Mouse (Mus musculus) hindbrain, embryonic 13.5 days (tissue): ENCODE results near the gene Cckar. TPM values are rescaled to one million over a fixed set of nuclear protein-coding genes. Genes with fewer than 3 reads are reported as not detected.
A peak's percentile ranks its signal among the peaks of the same experiment; 100 is the strongest.

Experiments
- ATAC-seq: fragments of 200-750 bp; cut with Nextera tagmentation; 2 replicates; pipeline ENCODE4 v1.8.0; 2017; ENCODE audit warnings: moderate TSS enrichment; ENCODE audit not compliant: low FRiP score
- H3K27ac ChIP-seq: fragments of 300-500 bp; sonication (generic); 2 replicates; pipeline ENCODE4 v1.5.1; 2015; ENCODE audit warnings: inconsistent platforms, mild to moderate bottlenecking, moderate library complexity
- H3K27me3 ChIP-seq: fragments of 300-500 bp; sonication (generic); 2 replicates; pipeline ENCODE4 v1.6.1; 2015; ENCODE audit warnings: mild to moderate bottlenecking, inconsistent platforms
- H3K36me3 ChIP-seq: fragments of 300-500 bp; sonication (generic); 2 replicates; pipeline ENCODE4 v1.6.1; 2015; ENCODE audit warnings: mild to moderate bottlenecking, inconsistent platforms
- H3K4me1 ChIP-seq: fragments of 300-500 bp; sonication (generic); replicated peaks from 2 replicates; pipeline ENCODE4 v1.6.1; 2015; ENCODE audit warnings: inconsistent platforms
- H3K4me2 ChIP-seq: fragments of 300-500 bp; sonication (generic); 2 replicates; pipeline ENCODE4 v1.6.1; 2015; ENCODE audit warnings: inconsistent platforms, mild to moderate bottlenecking, moderate library complexity
- H3K4me3 ChIP-seq: fragments of 300-500 bp; sonication (generic); 2 replicates; pipeline ENCODE4 v1.5.1; 2015; ENCODE audit warnings: mild to moderate bottlenecking, inconsistent platforms
- H3K9ac ChIP-seq: fragments of 300-500 bp; sonication (generic); 2 replicates; pipeline ENCODE4 v1.6.1; 2015; ENCODE audit warnings: mild to moderate bottlenecking, inconsistent platforms
- H3K9me3 ChIP-seq: fragments of 300-500 bp; sonication (generic); 2 replicates; pipeline ENCODE4 v1.6.1; 2016; ENCODE audit warnings: inconsistent platforms
- WGBS: fragments of 180-500 bp; shearing (Covaris S2); methylation state at CpG from one replicate; pipeline ENCODE4 v1.1.7; 2015; 5-methylcytosine and 5-hydroxymethylcytosine counted together
- polyA plus RNA-seq: library from polyadenylated mRNA; unstranded; fragments of >200 nt; fragmentation: Nextera tagmentation; extraction: Ambion mirVana; gene quantifications from 2 replicates; pipeline ENCODE4 v1.2.1, GENCODE M21; 2015

The Cckar gene
- polyA plus RNA-seq: 1.9 and 2.6 TPM in 2 replicates

DNA sequence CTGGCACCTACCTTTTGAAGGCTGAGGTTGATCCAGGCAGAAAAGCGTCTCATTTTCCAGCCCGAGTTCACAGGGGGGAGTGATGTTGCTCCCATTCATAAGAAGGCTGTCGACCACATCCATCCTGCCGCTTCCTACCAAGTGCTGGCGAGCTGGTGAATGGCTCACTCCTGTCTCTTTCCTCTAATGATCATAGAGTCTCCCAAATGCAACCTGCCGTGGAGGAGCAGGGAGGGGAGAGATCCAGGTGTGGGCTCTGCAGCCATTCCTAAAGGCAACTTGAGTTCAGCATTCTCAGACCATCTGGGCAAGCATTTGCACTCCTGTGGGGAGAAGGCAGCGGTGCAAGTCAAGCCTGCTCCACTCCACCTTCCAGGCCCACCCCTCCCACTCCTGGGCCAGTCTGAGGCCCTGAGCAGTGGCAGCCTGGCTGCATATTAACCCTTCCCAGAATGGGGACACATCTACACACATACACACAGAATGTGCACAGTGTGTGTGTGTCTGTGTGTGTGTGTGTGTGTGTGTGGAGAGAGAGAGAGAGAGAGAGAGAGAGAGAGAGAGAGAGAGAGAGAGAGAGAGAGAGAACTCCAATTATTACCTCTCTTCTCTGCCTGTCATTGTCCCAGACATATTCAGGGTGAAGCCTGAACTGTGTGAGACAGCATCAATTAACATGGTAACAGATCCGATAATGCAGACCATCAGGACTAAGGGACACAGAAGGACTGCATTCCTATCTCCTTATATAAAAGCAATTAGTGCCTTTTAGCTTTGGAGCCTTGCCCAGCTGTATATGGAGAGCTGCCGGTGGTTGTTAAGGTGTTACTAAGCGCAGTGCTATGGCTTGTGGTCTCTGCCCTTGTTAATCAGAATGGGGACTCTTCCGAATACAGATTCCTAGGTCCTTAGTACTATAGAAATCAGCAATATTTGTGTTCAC, at the start of gene Cckar:
Gene Cckar, minus strand, starts transcription at position 471 of the 943 bp plus-strand sequence.
- 17% methylated on average over 11 of the region's 11 CpGs for WGBS
- ATAC-seq: peak; percentile 83

GRCm38 (mm10) chr5:53744061-53744460, 36.6 kb upstream of the Cckar start:
- Histone ChIP-seq H3K4me2 (no peak overlapping the region), H3K4me3 (no peak overlapping the region), H3K27me3 (no peaks in the 10 kb centered on the region), H3K4me1 (no peaks in the 10 kb centered on the region), H3K9ac (no peak overlapping the region), H3K9me3 (no peaks in the 10 kb centered on the region), H3K27ac (no peak overlapping the region), H3K36me3 (no peaks in the 10 kb centered on the region)
- WGBS: 76% methylated on average over 2 of the region's 2 CpGs
- ATAC-seq: no peak

More for the DNA sequence above, at the start of gene Cckar:
- Histone ChIP-seq H3K4me1 (peaks cover 25% of the 10 kb centered on the region), H3K27ac (no peak within 1 kb of the TSS; the same call in 1 of the 2 replicates), H3K36me3 (no peaks in the 10 kb centered on the region), H3K9ac (no peak within 1 kb of the TSS), H3K4me2 (peak within 1 kb of the TSS; percentile 36), H3K27me3 (0 out of 2 replicates have a peak, but pooled peaks cover 4% of the 10 kb centered on the region), H3K4me3 (no peak within 1 kb of the TSS; the same call in 1 of the 2 replicates), H3K9me3 (no peaks in the 10 kb centered on the region)

- Histone ChIP-seq H3K9ac (no peak overlapping the region), H3K27me3 (no peaks in the 10 kb centered on the region), H3K4me1 (no peaks in the 10 kb centered on the region), H3K4me3 (no peak overlapping the region), H3K9me3 (no peaks in the 10 kb centered on the region), H3K27ac (no peak overlapping the region), H3K36me3 (no peaks in the 10 kb centered on the region), H3K4me2 (no peak overlapping the region)
- WGBS: 72% methylated on average over 10 of the region's 10 CpGs
- no peak for ATAC-seq
Measured at GRCm38 (mm10) chr5:53732933-53733332, 25.4 kb upstream of the Cckar start.

- no peaks in the 10 kb centered on the region for H3K4me1 ChIP-seq
- H3K4me3 ChIP-seq: no peak overlapping the region
- no peaks in the 10 kb centered on the region for H3K36me3 ChIP-seq
- no peak for ATAC-seq
- 85% methylated on average over 3 of the region's 3 CpGs for WGBS
- H3K9ac ChIP-seq: no peak overlapping the region
- no peak overlapping the region for H3K4me2 ChIP-seq
- no peaks in the 10 kb centered on the region for H3K9me3 ChIP-seq
- no peaks in the 10 kb centered on the region for H3K27me3 ChIP-seq
- H3K27ac ChIP-seq: no peak overlapping the region
Measured at GRCm38 (mm10) chr5:53727606-53728005, 20.1 kb upstream of the Cckar start.

DNA sequence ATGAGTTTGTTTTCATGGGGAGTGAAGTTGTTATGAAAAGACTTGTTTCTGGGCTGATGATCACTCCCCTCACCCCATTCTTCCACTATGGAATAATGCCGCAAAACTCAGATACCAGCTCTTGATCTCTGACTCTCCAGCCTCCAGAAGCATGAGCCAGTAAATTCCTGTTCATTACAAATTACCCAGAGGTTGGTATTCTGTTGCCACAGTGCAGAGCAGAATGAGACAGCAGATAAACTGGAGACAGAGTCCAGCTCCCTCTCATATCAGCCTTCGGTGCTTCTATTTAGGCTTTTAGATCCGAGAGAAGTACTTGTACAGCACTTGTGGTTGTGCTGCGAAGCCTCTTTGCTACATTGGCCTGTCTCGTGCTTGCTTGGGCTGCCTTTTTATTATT, 18.5 kb upstream of the Cckar start:
- Histone ChIP-seq H3K27ac (no peak overlapping the region), H3K9me3 (no peaks in the 10 kb centered on the region), H3K4me2 (no peak overlapping the region), H3K27me3 (no peaks in the 10 kb centered on the region), H3K9ac (no peak overlapping the region), H3K4me3 (no peak overlapping the region), H3K4me1 (no peaks in the 10 kb centered on the region), H3K36me3 (no peaks in the 10 kb centered on the region)
- 83% methylated on average over 5 of the region's 5 CpGs for WGBS
- no peak for ATAC-seq

GRCm38 (mm10) chr5:53716462-53716861, 9.0 kb upstream of the Cckar start:
- Histone ChIP-seq H3K4me2 (no peak overlapping the region), H3K27ac (no peak overlapping the region), H3K9me3 (no peaks in the 10 kb centered on the region), H3K27me3 (no peaks in the 10 kb centered on the region), H3K4me1 (no peaks in the 10 kb centered on the region), H3K36me3 (no peaks in the 10 kb centered on the region), H3K9ac (no peak overlapping the region), H3K4me3 (no peak overlapping the region)
- ATAC-seq: no peak
- 83% methylated on average over 5 of the region's 5 CpGs for WGBS

DNA sequence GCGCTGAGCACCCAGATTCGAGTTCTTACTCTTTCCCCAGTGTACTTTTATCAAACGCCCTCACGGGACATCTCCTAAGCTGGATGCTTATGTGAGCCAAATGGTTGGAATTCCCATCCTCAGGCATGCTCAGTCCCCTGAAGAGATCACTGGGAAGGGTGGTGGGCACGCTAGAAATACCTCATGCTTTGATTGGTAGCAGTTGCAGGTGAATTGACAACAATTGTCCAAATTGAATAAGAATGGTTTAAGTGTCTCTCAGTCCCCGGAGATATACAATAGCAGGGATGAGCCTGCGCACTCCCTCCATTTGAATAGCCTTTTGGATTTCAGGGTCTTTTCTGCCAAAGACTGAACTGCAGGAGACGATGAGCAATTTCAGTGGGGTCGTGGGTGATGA, 3.8 kb upstream of the Cckar start:
- H3K36me3 ChIP-seq: no peaks in the 10 kb centered on the region
- H3K4me3 ChIP-seq: no peak overlapping the region
- WGBS: 59% methylated on average over 9 of the region's 9 CpGs
- no peak overlapping the region for H3K27ac ChIP-seq
- H3K9me3 ChIP-seq: no peaks in the 10 kb centered on the region
- no peak overlapping the region for H3K4me2 ChIP-seq
- H3K9ac ChIP-seq: no peak overlapping the region
- peaks cover 21% of the 10 kb centered on the region for H3K4me1 ChIP-seq
- 0 out of 2 replicates have a peak, but pooled peaks cover 4% of the 10 kb centered on the region for H3K27me3 ChIP-seq
- no peak for ATAC-seq

DNA sequence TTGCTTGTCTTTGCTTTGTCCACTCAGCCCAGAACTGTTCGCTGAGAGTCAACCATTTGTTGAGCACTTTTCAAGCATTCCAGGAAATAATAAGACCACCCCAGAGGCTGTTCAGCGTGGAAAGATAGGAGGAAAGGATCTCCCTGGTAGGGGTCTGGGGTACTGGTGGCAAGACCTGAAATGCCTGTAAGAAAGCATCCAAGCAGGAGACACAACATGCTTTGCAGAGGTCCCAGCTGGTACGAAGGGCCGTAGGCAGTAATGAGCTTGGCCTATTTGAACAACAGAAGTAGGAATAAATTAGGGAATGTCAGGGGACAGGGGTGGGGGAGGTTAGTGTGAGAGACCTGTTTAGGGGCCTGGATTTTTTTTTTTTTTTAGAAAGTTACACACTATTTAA, 686 bp upstream of the Cckar start:
- ATAC-seq: peak; percentile 43; the same call in 1 of the 2 replicates
- H3K9me3 ChIP-seq: no peaks in the 10 kb centered on the region
- H3K9ac ChIP-seq: no peak overlapping the region
- whole genome bisulfite sequencing: 27% methylated on average over 4 of the region's 4 CpGs
- H3K27me3 ChIP-seq: 0 out of 2 replicates have a peak, but pooled peaks cover 4% of the 10 kb centered on the region
- H3K36me3 ChIP-seq: no peaks in the 10 kb centered on the region
- H3K27ac ChIP-seq: no peak overlapping the region
- H3K4me3 ChIP-seq: no peak overlapping the region
- no peak overlapping the region for H3K4me2 ChIP-seq
- H3K4me1 ChIP-seq: peaks cover 25% of the 10 kb centered on the region

- no peak overlapping the region for H3K27ac ChIP-seq
- H3K36me3 ChIP-seq: no peaks in the 10 kb centered on the region
- no peak overlapping the region for H3K4me3 ChIP-seq
- H3K4me2 ChIP-seq: no peak overlapping the region
- no peak overlapping the region for H3K9ac ChIP-seq
- no peaks in the 10 kb centered on the region for H3K27me3 ChIP-seq
- no peak for ATAC-seq
- peaks cover 18% of the 10 kb centered on the region for H3K4me1 ChIP-seq
- no peaks in the 10 kb centered on the region for H3K9me3 ChIP-seq
- 88% methylated on average over 14 of the region's 14 CpGs for WGBS
Measured at GRCm38 (mm10) chr5:53702686-53703085, 4.8 kb downstream of the Cckar start.

- 74% methylated on average over 9 of the region's 9 CpGs for WGBS
Measured at GRCm38 (mm10) chr5:53697794-53698193, 9.7 kb downstream of the Cckar start.

GRCm38 (mm10) chr5:53696701-53697100, 10.8 kb downstream of the Cckar start:
- no peak overlapping the region for H3K27ac ChIP-seq
- no peak for ATAC-seq
- H3K36me3 ChIP-seq: no peaks in the 10 kb centered on the region
- H3K4me2 ChIP-seq: no peak overlapping the region
- no peak overlapping the region for H3K9ac ChIP-seq
- H3K9me3 ChIP-seq: no peaks in the 10 kb centered on the region
- WGBS: 81% methylated on average over 3 of the region's 3 CpGs
- H3K27me3 ChIP-seq: no peaks in the 10 kb centered on the region
- no peaks in the 10 kb centered on the region for H3K4me1 ChIP-seq
- H3K4me3 ChIP-seq: no peak overlapping the region

More at GRCm38 (mm10) chr5:53697794-53698193, 9.7 kb downstream of the Cckar start:
- Histone ChIP-seq H3K9me3 (no peaks in the 10 kb centered on the region), H3K4me1 (no peaks in the 10 kb centered on the region), H3K27ac (no peak overlapping the region), H3K4me2 (no peak overlapping the region), H3K4me3 (no peak overlapping the region), H3K27me3 (no peaks in the 10 kb centered on the region), H3K9ac (no peak overlapping the region), H3K36me3 (no peaks in the 10 kb centered on the region)
- no peak for ATAC-seq

- H3K9me3 ChIP-seq: no peaks in the 10 kb centered on the region
- WGBS: 95% methylated on average over 1 of the region's 1 CpGs
- H3K9ac ChIP-seq: no peak overlapping the region
- ATAC-seq: no peak
- H3K27me3 ChIP-seq: no peaks in the 10 kb centered on the region
- H3K4me1 ChIP-seq: no peaks in the 10 kb centered on the region
- H3K4me2 ChIP-seq: no peak overlapping the region
- H3K27ac ChIP-seq: no peak overlapping the region
- H3K36me3 ChIP-seq: no peaks in the 10 kb centered on the region
- H3K4me3 ChIP-seq: no peak overlapping the region
Measured at GRCm38 (mm10) chr5:53692662-53693061, 14.8 kb downstream of the Cckar start.

DNA sequence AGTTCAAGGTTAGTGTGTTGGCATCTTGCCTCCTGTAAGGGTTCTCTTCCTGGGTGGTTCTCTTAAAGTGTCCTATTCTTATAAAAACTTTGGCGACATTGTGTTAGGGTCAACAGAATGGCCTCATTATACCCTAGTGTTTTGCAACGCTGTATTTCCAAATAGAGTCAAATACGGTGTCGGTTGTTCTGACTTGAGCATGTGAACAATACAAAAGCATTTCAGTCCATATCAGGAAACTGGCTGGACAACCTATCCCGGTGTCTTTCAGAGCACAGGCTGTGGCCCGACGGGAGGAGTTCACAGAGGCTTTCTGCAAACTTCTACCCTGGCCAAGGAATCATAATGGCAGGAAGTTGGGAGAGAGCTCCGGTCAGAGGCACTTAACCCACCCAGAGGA, 15.4 kb downstream of the Cckar start:
- Histone ChIP-seq H3K4me1 (no peaks in the 10 kb centered on the region), H3K27ac (no peak overlapping the region), H3K9me3 (no peaks in the 10 kb centered on the region), H3K9ac (no peak overlapping the region), H3K36me3 (no peaks in the 10 kb centered on the region), H3K27me3 (no peaks in the 10 kb centered on the region), H3K4me3 (no peak overlapping the region), H3K4me2 (no peak overlapping the region)
- no peak for ATAC-seq
- WGBS: 87% methylated on average over 8 of the region's 8 CpGs
